Comparison of ENCODE assay signal across 7 mouse cellular contexts in genomic region chr14:75455743-75456421, GRCm38 (mm10). TPM values are rescaled to one million over a fixed set of nuclear protein-coding genes. Genes with fewer than 3 reads are reported as not detected.
DNase-seq lines count a peak whose midpoint lies in the region; ATAC-seq and TF ChIP-seq lines count a peak whose summit lies in the region.

Gene Siah3, plus strand, starts transcription at chr14:75455982.

- no peaks in the 10 kb centered on the region for H3K36me3 ChIP-seq in thymus, adult 2 months (ENCODE audit: control insufficient read depth, insufficient read depth, low read length)
- H3K36me3 ChIP-seq in heart, postnatal 0 days (replicated peaks; ENCODE audit: control insufficient read depth, insufficient read depth, low read length): no peaks in the 10 kb centered on the region
- H3K36me3 ChIP-seq in limb, embryonic 10.5 days: no peaks in the 10 kb centered on the region
- H3K36me3 ChIP-seq in neural tube, embryonic 13.5 days: no peaks in the 10 kb centered on the region

- H3K27ac ChIP-seq in thymus, adult 2 months (ENCODE audit: control insufficient read depth, insufficient read depth, low read length): no peak within 1 kb of the TSS
- peak within 1 kb of the TSS; percentile 31; the same call in 1 of the 2 replicates for H3K27ac ChIP-seq in cortical plate, adult 2 months (ENCODE audit: insufficient read depth, low read length)
- no peak within 1 kb of the TSS for H3K27ac ChIP-seq in heart, postnatal 0 days (ENCODE audit: low read depth)
- H3K27ac ChIP-seq in limb, embryonic 10.5 days: no peak within 1 kb of the TSS
- H3K27ac ChIP-seq in neural tube, embryonic 13.5 days (replicated peaks): peak within 1 kb of the TSS; percentile 83

- no peak within 1 kb of the TSS for H3K9ac ChIP-seq in heart, postnatal 0 days (replicated peaks; ENCODE audit: low read depth, low read length)
- H3K9ac ChIP-seq in neural tube, embryonic 13.5 days: peak within 1 kb of the TSS; percentile 70

- no peak for TF ChIP-seq POLR2A in thymus, adult 2 months (IDR thresholded peaks at IDR 0.05; ENCODE audit: control insufficient read depth, extremely low read depth, insufficient read depth, low read length, poor library complexity)
- TF ChIP-seq POLR2A in cortical plate, adult 2 months (IDR thresholded peaks at IDR 0.05; ENCODE audit: extremely low read depth, insufficient read depth, low read length): peak; percentile 60; the same call in 1 of the 2 replicates

- peak within 1 kb of the TSS; percentile 55 for H3K4me2 ChIP-seq in heart, postnatal 0 days (ENCODE audit: low read depth, low read length)
- peak within 1 kb of the TSS; percentile 80 for H3K4me2 ChIP-seq in neural tube, embryonic 13.5 days

- WGBS in thymus, adult 2 months: 25% methylated on average over 18 of the region's 18 CpGs
- WGBS in heart, postnatal 0 days: 19% methylated on average over 18 of the region's 18 CpGs
- WGBS in limb, embryonic 10.5 days: 30% methylated on average over 18 of the region's 18 CpGs
- 10% methylated on average over 18 of the region's 18 CpGs for WGBS in neural tube, embryonic 13.5 days

- no peak for ATAC-seq in heart, postnatal 0 days (ENCODE audit: insufficient read depth, low read depth)
- peak; percentile 61 for ATAC-seq in neural tube, embryonic 13.5 days (ENCODE audit: low read depth)

- no peak for TF ChIP-seq EP300 in heart, postnatal 0 days (IDR thresholded peaks at IDR 0.05; ENCODE audit: low read depth)

- H3K4me3 ChIP-seq in thymus, adult 2 months (ENCODE audit: control insufficient read depth, insufficient read depth, low read length): peak within 1 kb of the TSS; percentile 20
- peak within 1 kb of the TSS; percentile 69 for H3K4me3 ChIP-seq in cortical plate, adult 2 months (ENCODE audit: insufficient read depth, low read length)
- H3K4me3 ChIP-seq in heart, postnatal 0 days (ENCODE audit: low read depth, low read length): peak within 1 kb of the TSS; percentile 13
- peak within 1 kb of the TSS; percentile 46 for H3K4me3 ChIP-seq in limb, embryonic 10.5 days
- peak within 1 kb of the TSS; percentile 52 for H3K4me3 ChIP-seq in neural tube, embryonic 13.5 days

- H3K4me1 ChIP-seq in thymus, adult 2 months (replicated peaks; ENCODE audit: control insufficient read depth, insufficient read depth, low read length): peaks cover 10% of the 10 kb centered on the region; the same call in 1 of the 2 replicates
- peaks cover 5% of the 10 kb centered on the region for H3K4me1 ChIP-seq in cortical plate, adult 2 months (ENCODE audit: control insufficient read depth, insufficient read depth, low read length)
- H3K4me1 ChIP-seq in heart, postnatal 0 days (ENCODE audit: control insufficient read depth, insufficient read depth): no peaks in the 10 kb centered on the region
- H3K4me1 ChIP-seq in limb, embryonic 10.5 days: peaks cover 38% of the 10 kb centered on the region
- peaks cover 73% of the 10 kb centered on the region for H3K4me1 ChIP-seq in neural tube, embryonic 13.5 days (replicated peaks)

- peak; percentile 7 for DNase-seq in thymus, adult 2 months
- DNase-seq in thymus, postnatal 25 days: no peak
- no peak for DNase-seq in heart, postnatal 0 days (ENCODE audit: low spot score)
- DNase-seq in limb, embryonic 10.5 days (ENCODE audit: low spot score): no peak
- no peak for DNase-seq in ovary, postnatal 10 days (ENCODE audit: low spot score)

- no peak for TF ChIP-seq CTCF in thymus, adult 2 months (IDR thresholded peaks at IDR 0.05; ENCODE audit: borderline replicate concordance, control insufficient read depth, extremely low read depth, insufficient read depth, low read length, poor library complexity)
- TF ChIP-seq CTCF in cortical plate, adult 2 months (IDR thresholded peaks at IDR 0.05; ENCODE audit: extremely low read depth, insufficient read depth, low read length): no peak
- TF ChIP-seq CTCF in heart, postnatal 0 days (IDR thresholded peaks at IDR 0.05; ENCODE audit: low read depth): no peak

- H3K9me3 ChIP-seq in heart, postnatal 0 days (replicated peaks; ENCODE audit: control insufficient read depth, low read length): no peaks in the 10 kb centered on the region
- no peaks in the 10 kb centered on the region for H3K9me3 ChIP-seq in limb, embryonic 10.5 days (replicated peaks)
- H3K9me3 ChIP-seq in neural tube, embryonic 13.5 days: no peaks in the 10 kb centered on the region

- H3K27me3 ChIP-seq in thymus, adult 2 months (ENCODE audit: control insufficient read depth, insufficient read depth, low read length): peaks cover 2% of the 10 kb centered on the region; the same call in 1 of the 2 replicates
- H3K27me3 ChIP-seq in heart, postnatal 0 days (ENCODE audit: control insufficient read depth, insufficient read depth, low read length): peaks cover 32% of the 10 kb centered on the region
- peaks cover 31% of the 10 kb centered on the region; the same call in 1 of the 2 replicates for H3K27me3 ChIP-seq in limb, embryonic 10.5 days (ENCODE audit: low read depth, poor library complexity, severe bottlenecking)
- no peaks in the 10 kb centered on the region for H3K27me3 ChIP-seq in neural tube, embryonic 13.5 days

RNA-seq across cellular contexts. Expression of gene Siah3, which starts in this region (rescaled TPM):
- polyA plus RNA-seq in thymus, adult 2 months (2012; rRNA removed): 0.05 and 0.11 TPM in 2 replicates
- polyA plus RNA-seq in cortical plate, adult 2 months (2012; rRNA removed): 3.5 and 4.1 TPM in 2 replicates
- not detected in 2 replicates for total RNA-seq in heart, postnatal 0 days (2014; rRNA removed; ENCODE audit: low replicate concordance)
- not detected in 2 replicates for polyA plus RNA-seq in heart, postnatal 0 days (2015; fragmentation: Nextera tagmentation; extraction: Ambion mirVana)
- not detected in 2 replicates for polyA plus RNA-seq in limb, embryonic 10.5 days (2016; fragmentation: Nextera tagmentation; extraction: Ambion mirVana)
- 6.0 and 6.9 TPM in 2 replicates for polyA plus RNA-seq in neural tube, embryonic 13.5 days (2015; fragmentation: Nextera tagmentation; extraction: Ambion mirVana)

Comparison
In these comparisons a context has a peak if more than half of its experiments do, and no peak if none do; other contexts are left out.
1. Peak in DNase-seq and H3K4me3 ChIP-seq in thymus, adult 2 months; RNA of the gene not detected or under 1 TPM.
2. H3K27ac ChIP-seq: peak in cortical plate, adult 2 months (single experiment) and neural tube, embryonic 13.5 days (single experiment); none in thymus, adult 2 months (single experiment), heart, postnatal 0 days (single experiment) and limb, embryonic 10.5 days (single experiment).
3. H3K4me3 ChIP-seq: peak in every context shown above with its lines; median percentile 69 in cortical plate, adult 2 months; 52 in neural tube, embryonic 13.5 days; 46 in limb, embryonic 10.5 days; 20 in thymus, adult 2 months; 13 in heart, postnatal 0 days.